Mouse (Mus musculus) liver, adult 2 months (tissue): ENCODE data around the gene Snrnp200. TPM values are rescaled to one million over a fixed set of nuclear protein-coding genes. Genes with fewer than 3 reads are reported as not detected.

Experiments used
- DNase-seq: peaks from one replicate; pipeline ENCODE4 v3.0.0-alpha.2; 2011; ENCODE audit warnings: low read depth, low spot score; ENCODE audit errors: extremely low read depth
- H3K27ac ChIP-seq: fragments of 200-500 bp; replicated peaks from 2 replicates; pipeline ENCODE4 v1.5.1; 2012; ENCODE audit warnings: low read depth, mild to moderate bottlenecking, control low read depth, inconsistent platforms, low read length; ENCODE audit not compliant: insufficient read depth
- H3K27me3 ChIP-seq: fragments of 200-500 bp; 2 replicates; pipeline ENCODE4 v1.6.1; 2012; ENCODE audit warnings: mild to moderate bottlenecking, moderate library complexity, low read length, inconsistent platforms; ENCODE audit not compliant: control insufficient read depth, insufficient read depth
- H3K36me3 ChIP-seq: fragments of 200-500 bp; 2 replicates; pipeline ENCODE4 v1.6.1; 2012; ENCODE audit warnings: low read length, inconsistent platforms; ENCODE audit not compliant: control insufficient read depth, insufficient read depth
- H3K4me1 ChIP-seq: fragments of 200-500 bp; 2 replicates; pipeline ENCODE4 v1.6.1; 2011; ENCODE audit warnings: low read length; ENCODE audit not compliant: control insufficient read depth, insufficient read depth
- H3K4me3 ChIP-seq: fragments of 200-500 bp; 2 replicates; pipeline ENCODE4 v1.5.1; 2011; ENCODE audit warnings: low read depth, mild to moderate bottlenecking, control low read depth, low read length, moderate library complexity; ENCODE audit not compliant: insufficient read depth
- H3K79me2 ChIP-seq: fragments of 200-500 bp; 2 replicates; pipeline ENCODE4 v1.6.1; 2012; ENCODE audit warnings: inconsistent platforms, mild to moderate bottlenecking, low read length, moderate library complexity; ENCODE audit not compliant: control insufficient read depth, insufficient read depth
- H3K9ac ChIP-seq: fragments of 200-500 bp; 2 replicates; pipeline ENCODE4 v1.6.1; 2012; ENCODE audit warnings: low read depth, mild to moderate bottlenecking, control low read depth, inconsistent platforms, low read length
- CTCF ChIP-seq: fragments of 200-500 bp; IDR thresholded peaks from 2 replicates; pipeline ENCODE4 v1.5.1; 2011; ENCODE audit warnings: low read depth, low read length, control low read depth
- POLR2A ChIP-seq: fragments of 200-500 bp; IDR thresholded peaks from 2 replicates; pipeline ENCODE4 v1.6.1; 2011; ENCODE audit warnings: low read length, control low read depth; ENCODE audit not compliant: insufficient read depth; ENCODE audit errors: extremely low read depth
- WGBS: fragments of 180-500 bp; shearing (Covaris S2); methylation state at CpG from one replicate; pipeline ENCODE4 v1.1.7; 2018; 5-methylcytosine and 5-hydroxymethylcytosine counted together
- polyA plus RNA-seq: library from polyadenylated mRNA; depleted of rRNA; stranded (reverse); fragments of >200 nt; gene quantifications from 2 replicates; pipeline ENCODE4 v1.2.3, GENCODE M21; 2012; rRNA removed
- total RNA-seq: library from RNA; depleted of rRNA; stranded (reverse); fragments of >200 nt; gene quantifications from 2 replicates; pipeline ENCODE4 v1.2.3, GENCODE M21; 2014; rRNA removed

Snrnp200 gene
- total and polyA plus RNA-seq, 2 experiments: 28.0 to 52.3 TPM

DNA sequence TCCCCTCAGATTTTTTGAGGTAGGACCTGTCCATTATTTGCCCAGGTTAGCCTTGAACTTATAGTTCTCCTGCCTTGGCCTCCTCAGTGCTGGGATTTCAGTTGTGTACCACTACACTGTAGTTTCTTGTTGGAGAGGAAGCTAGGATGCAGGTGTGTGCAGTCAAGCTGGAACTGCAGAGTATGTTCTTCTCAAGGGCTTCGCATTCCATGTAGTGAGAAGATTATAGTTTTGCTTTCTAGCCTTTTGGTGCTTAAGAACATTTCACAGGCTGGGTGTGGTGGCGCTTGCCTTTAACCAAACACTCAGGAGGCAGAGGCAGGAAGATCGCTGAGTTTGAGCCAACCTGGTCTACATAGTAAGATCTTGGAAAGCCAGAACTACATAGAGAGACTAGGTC lies 64.6 kb downstream of the Snrnp200 start:
- Histone ChIP-seq H3K27me3 (no peaks in the 10 kb centered on the region), H3K4me3 (no peak overlapping the region), H3K4me1 (peaks cover 23% of the 10 kb centered on the region; the same call in 1 of the 2 replicates), H3K27ac (peak overlapping the region; percentile 22; the same call in 1 of the 2 replicates), H3K36me3 (no peaks in the 10 kb centered on the region; the same call in none of the 2 replicates), H3K79me2 (peaks cover 21% of the 10 kb centered on the region), H3K9ac (no peak overlapping the region)
- WGBS: 98% methylated on average over 3 of the region's 3 CpGs
- no peak for DNase-seq
- TF ChIP-seq CTCF: no peak
- TF ChIP-seq POLR2A: no peak

DNA sequence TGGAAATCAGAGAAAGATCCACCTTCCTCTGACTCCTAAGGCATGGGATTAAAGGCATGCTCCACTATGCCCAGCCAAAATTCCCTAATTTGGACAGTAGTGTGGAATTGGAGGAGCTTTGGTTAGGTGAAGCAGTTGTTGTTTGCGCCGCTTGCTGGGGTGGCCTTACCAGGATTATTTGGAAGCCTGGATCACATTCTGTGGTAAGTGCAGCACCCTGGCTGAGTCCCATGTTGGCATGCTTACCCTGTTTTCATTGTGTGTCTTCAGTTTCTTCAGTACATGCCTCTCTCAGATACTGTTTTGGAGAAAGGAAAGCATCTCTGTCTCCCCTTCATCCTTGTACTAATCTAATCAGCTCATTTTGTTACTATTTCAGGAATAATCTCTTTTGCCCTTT lies 66.4 kb downstream of the Snrnp200 start:
- Histone ChIP-seq H3K27me3 (no peaks in the 10 kb centered on the region), H3K4me3 (no peak overlapping the region), H3K79me2 (peaks cover 35% of the 10 kb centered on the region), H3K9ac (peak overlapping the region; percentile 9; the same call in 1 of the 2 replicates), H3K4me1 (peaks cover 27% of the 10 kb centered on the region; the same call in 1 of the 2 replicates), H3K36me3 (no peaks in the 10 kb centered on the region; the same call in none of the 2 replicates), H3K27ac (peak overlapping the region; percentile 60)
- WGBS: 22% methylated on average over 2 of the region's 2 CpGs
- peak; percentile 81 for DNase-seq
- TF ChIP-seq POLR2A (no peak), CTCF (no peak)

DNA sequence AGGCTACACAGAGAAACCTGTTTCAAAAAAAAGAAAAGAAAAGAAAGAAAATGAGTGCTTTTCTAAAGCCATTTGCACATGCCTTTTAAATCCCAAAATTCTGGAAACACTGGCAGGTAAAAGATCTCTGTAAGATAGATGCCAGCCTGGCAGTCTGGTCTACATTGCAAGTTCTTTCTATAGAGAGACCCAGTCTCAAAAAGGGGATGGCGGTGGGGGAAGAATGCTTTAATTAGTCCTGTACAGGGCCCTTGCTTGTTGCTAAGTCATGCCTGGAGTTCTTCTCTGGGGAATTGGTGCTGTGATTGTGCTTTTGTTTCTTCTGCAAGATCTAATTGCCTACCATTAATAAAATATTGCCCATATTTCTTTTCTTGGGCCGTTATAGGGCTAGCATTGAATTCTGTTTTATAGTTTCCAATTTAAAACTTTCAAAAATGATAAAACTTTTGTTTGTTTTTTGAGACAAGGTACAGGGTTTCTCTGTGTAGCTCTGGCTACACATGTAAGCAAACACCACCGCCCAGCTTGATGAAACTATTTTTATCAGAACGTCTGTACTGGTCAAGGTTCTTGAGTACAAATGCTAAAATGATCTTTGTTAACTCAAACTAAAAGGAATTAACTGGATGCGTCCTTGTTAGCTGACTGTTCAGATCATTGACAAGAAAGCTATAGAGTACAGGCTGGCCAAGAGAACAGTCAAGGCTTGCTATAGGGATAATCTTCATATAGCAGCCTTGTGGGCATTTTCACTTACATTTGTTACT lies 67.5 kb downstream of the Snrnp200 start:
- WGBS: 32% methylated on average over 5 of the region's 5 CpGs
- H3K9ac ChIP-seq: no peak overlapping the region; the same call in 1 of the 2 replicates
- no peak for TF ChIP-seq POLR2A
- TF ChIP-seq CTCF: no peak
- peaks cover 27% of the 10 kb centered on the region; the same call in 1 of the 2 replicates for H3K4me1 ChIP-seq
- H3K4me3 ChIP-seq: peak overlapping the region; percentile 3; the same call in 1 of the 2 replicates
- peak overlapping the region; percentile 89 for H3K27ac ChIP-seq
- DNase-seq: peak; percentile 85
- H3K79me2 ChIP-seq: peaks cover 37% of the 10 kb centered on the region
- H3K36me3 ChIP-seq: no peaks in the 10 kb centered on the region; the same call in none of the 2 replicates
- H3K27me3 ChIP-seq: no peaks in the 10 kb centered on the region

DNA sequence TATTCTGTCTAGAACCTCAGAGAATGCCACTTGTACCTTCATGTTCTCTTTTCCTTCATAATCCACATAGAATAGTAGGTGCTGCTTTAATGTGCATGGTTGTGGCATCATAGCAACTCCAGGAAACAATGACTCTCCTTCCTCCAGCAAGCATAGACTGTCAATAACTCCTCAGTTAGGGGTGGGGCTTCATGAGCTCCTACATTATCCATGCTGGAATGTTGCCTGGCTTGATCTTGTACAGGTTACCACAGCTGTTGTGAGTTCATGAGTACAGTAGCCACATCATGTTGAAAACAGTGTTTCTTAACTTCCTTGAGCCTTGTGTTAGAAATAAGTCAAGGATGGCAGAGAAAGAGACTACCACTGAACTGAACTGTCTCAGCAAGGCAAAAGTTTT lies 70.0 kb downstream of the Snrnp200 start:
- H3K27me3 ChIP-seq: no peaks in the 10 kb centered on the region
- H3K27ac ChIP-seq: no peak overlapping the region

More for the DNA sequence above, 70.0 kb downstream of the Snrnp200 start:
- Histone ChIP-seq H3K4me1 (peaks cover 21% of the 10 kb centered on the region; the same call in 1 of the 2 replicates), H3K36me3 (no peaks in the 10 kb centered on the region; the same call in 1 of the 2 replicates), H3K79me2 (peaks cover 31% of the 10 kb centered on the region), H3K4me3 (no peak overlapping the region), H3K9ac (no peak overlapping the region)
- TF ChIP-seq CTCF: no peak
- TF ChIP-seq POLR2A: no peak
- peak; percentile 39 for DNase-seq

Other genes starting within 250 kb of the Snrnp200 start
- 6.0 and 6.3 TPM in 2 replicates for gene Ap4e1, start 199.7 kb upstream of the Snrnp200 start, total RNA-seq
- 0.87 and 1.3 TPM in 2 replicates for gene Ap4e1, start 199.7 kb upstream of the Snrnp200 start, polyA plus RNA-seq
- gene Blvra, start 137.7 kb upstream of the Snrnp200 start, total RNA-seq: 17.7 and 23.6 TPM in 2 replicates
- 5.8 and 7.5 TPM in 2 replicates for gene Blvra, start 137.7 kb upstream of the Snrnp200 start, polyA plus RNA-seq
- gene Ncaph, start 74.4 kb upstream of the Snrnp200 start, total RNA-seq: 0.65 and 2.3 TPM in 2 replicates
- 0.14 and 0.24 TPM in 2 replicates for gene Ncaph, start 74.4 kb upstream of the Snrnp200 start, polyA plus RNA-seq
- 4.8 and 5.3 TPM in 2 replicates for gene Itpripl1, start 64.9 kb upstream of the Snrnp200 start, total RNA-seq
- gene Itpripl1, start 64.9 kb upstream of the Snrnp200 start, polyA plus RNA-seq: 4.7 and 6.1 TPM in 2 replicates
- 0.74 and 1.2 TPM in 2 replicates for gene 1810024B03Rik, start 106 bp upstream of the Snrnp200 start, total RNA-seq
- 0.82 and 1.0 TPM in 2 replicates for gene 1810024B03Rik, start 106 bp upstream of the Snrnp200 start, polyA plus RNA-seq
- gene Ciao1, start 39.4 kb downstream of the Snrnp200 start, total RNA-seq: 44.9 and 50.9 TPM in 2 replicates
- 60.5 and 62.7 TPM in 2 replicates for gene Ciao1, start 39.4 kb downstream of the Snrnp200 start, polyA plus RNA-seq
- gene Tmem127, start 39.5 kb downstream of the Snrnp200 start, total RNA-seq: 16.6 and 18.5 TPM in 2 replicates
- gene Tmem127, start 39.5 kb downstream of the Snrnp200 start, polyA plus RNA-seq: 45.8 and 50.5 TPM in 2 replicates
- gene Stard7, start 61.8 kb downstream of the Snrnp200 start, total RNA-seq: 102 and 119 TPM in 2 replicates
- 51.2 and 54.3 TPM in 2 replicates for gene Stard7, start 61.8 kb downstream of the Snrnp200 start, polyA plus RNA-seq
- gene Dusp2, start 127.8 kb downstream of the Snrnp200 start, total RNA-seq: 0.37 and 1.2 TPM in 2 replicates
- 0.45 and 0.83 TPM in 2 replicates for gene Dusp2, start 127.8 kb downstream of the Snrnp200 start, polyA plus RNA-seq
- not detected in 2 replicates for gene Astl, start 130.3 kb downstream of the Snrnp200 start, total RNA-seq
- gene Astl, start 130.3 kb downstream of the Snrnp200 start, polyA plus RNA-seq: not detected in 2 replicates
- 2.5 and 4.0 TPM in 2 replicates for gene Adra2b, start 154.8 kb downstream of the Snrnp200 start, total RNA-seq
- 5.0 TPM in 2 replicates for gene Adra2b, start 154.8 kb downstream of the Snrnp200 start, polyA plus RNA-seq
- gene Gpat2, start 216.8 kb downstream of the Snrnp200 start, total RNA-seq: 1.2 and 1.3 TPM in 2 replicates
- gene Gpat2, start 216.8 kb downstream of the Snrnp200 start, polyA plus RNA-seq: 2.1 and 2.2 TPM in 2 replicates
- gene Fahd2a, start 236.2 kb downstream of the Snrnp200 start, total RNA-seq: 17.5 and 18.5 TPM in 2 replicates
- 21.5 and 27.3 TPM in 2 replicates for gene Fahd2a, start 236.2 kb downstream of the Snrnp200 start, polyA plus RNA-seq